Mouse (Mus musculus) Patski (cell line): ENCODE results near the gene Gm4922. TPM values are rescaled to one million over a fixed set of nuclear protein-coding genes. Genes with fewer than 3 reads are reported as not detected.

Experiments used
- ATAC-seq: fragments of 100-300 bp; one replicate; pipeline ENCODE4 v1.8.0; 2021
- CTCF ChIA-PET: fragments of 350-600 bp; sonication (Branson Sonifier 250); formaldehyde crosslinking; loops from one replicate; lab custom pipeline; 2022; ENCODE audit warnings: inconsistent platforms; lab: Charles Lee
- POLR2A ChIA-PET: fragments of 350-600 bp; sonication (Branson Sonifier 250); formaldehyde crosslinking; loops from one replicate; lab custom pipeline; 2022; ENCODE audit warnings: antibody characterized with exemption, inconsistent platforms; lab: Charles Lee
- DNase-seq: peaks from one replicate; pipeline ENCODE4 v3.0.0-alpha.2; 2011; ENCODE audit warnings: low read depth, low spot score
- H3K27me3 ChIP-seq: fragments of 371-371 bp; one replicate; pipeline ENCODE4 v1.5.1; 2021
- CTCF ChIP-seq: fragments of 100-300 bp; IDR thresholded peaks from one replicate; pipeline ENCODE4 v1.5.1; 2021
- in situ Hi-C: fragments of 300-500 bp; cut with MboI; formaldehyde crosslinking; loops from 3 replicates; pipeline ENCODE4 v1.11.1; 2018; ENCODE audit warnings: low pct_unique_long_range_greater_than_20kb, mixed read lengths
- polyA plus RNA-seq: library from polyadenylated mRNA; unstranded; gene quantifications from one replicate; pipeline ENCODE4 v1.2.3, GENCODE M21; 2021

Gm4922 gene
- not detected for polyA plus RNA-seq

- peaks cover 6% of the 10 kb centered on the region for H3K27me3 ChIP-seq
- CTCF ChIA-PET, result interaction anchor here (1.2 kb wide), 1 partner anchor 12 kb away, joined by 3 read pairs; no protein-coding TSS in a partner anchor
- no peak for ATAC-seq
- in situ Hi-C loops, result no loop called here
- no peak for TF ChIP-seq CTCF
- POLR2A ChIA-PET, result no interaction called here
- no peak for DNase-seq
Observed at GRCm38 (mm10) chr10:18786693-18787092, at the start of gene Gm4922. TSS of gene Gm4922 (minus strand) at chr10:18786793.

GRCm38 (mm10) chr10:18835684-18836479 is 49.3 kb upstream of the Gm4922 start:
- no peak for ATAC-seq
- in situ Hi-C loops, result no loop called here

GRCm38 (mm10) chr10:18834389-18834788 is 47.8 kb upstream of the Gm4922 start:
- ATAC-seq (no peak), DNase-seq (no peak)
- H3K27me3 ChIP-seq, result peaks cover 5% of the 10 kb centered on the region
- ChIA-PET CTCF (interaction anchor here (1.0 to 1.2 kb wide), 2 partner anchors 69 to 74 kb away, joined by 3 to 4 read pairs; no protein-coding TSS in a partner anchor), POLR2A (no interaction called here)
- no peak for TF ChIP-seq CTCF
- in situ Hi-C loops, result no loop called here

More at GRCm38 (mm10) chr10:18835684-18836479, 49.3 kb upstream of the Gm4922 start:
- H3K27me3 ChIP-seq, result peaks cover 8% of the 10 kb centered on the region
- no peak for DNase-seq
- CTCF ChIA-PET, result interaction anchor here (0.7 to 1.7 kb wide), 5 partner anchors 14 to 272 kb away, joined by 3 to 5 read pairs (median 3); no protein-coding TSS in a partner anchor
- peak; percentile 68 for TF ChIP-seq CTCF
- POLR2A ChIA-PET, result no interaction called here

GRCm38 (mm10) chr10:18831823-18832222 is 45.2 kb upstream of the Gm4922 start:
- no peak for ATAC-seq
- DNase-seq, result no peak
- H3K27me3 ChIP-seq, result peaks cover 5% of the 10 kb centered on the region
- CTCF ChIA-PET, result interaction anchor here (1.2 to 1.8 kb wide), 4 partner anchors 13 to 85 kb away, joined by 3 to 5 read pairs (median 4); partner anchors contain the start of gene Perp
- TF ChIP-seq CTCF, result no peak
- in situ Hi-C loops, result no loop called here
- POLR2A ChIA-PET, result no interaction called here

- in situ Hi-C loops, result no loop called here
- DNase-seq (peak; percentile 49), ATAC-seq (peak; percentile 79)
- ChIA-PET POLR2A (no interaction called here), CTCF (interaction anchor here (1.2 kb wide), 1 partner anchor 10 kb away, joined by 3 read pairs; no protein-coding TSS in a partner anchor)
- TF ChIP-seq CTCF, result no peak
- H3K27me3 ChIP-seq, result peaks cover 5% of the 10 kb centered on the region
Observed at GRCm38 (mm10) chr10:18830359-18830758, 43.8 kb upstream of the Gm4922 start.

GRCm38 (mm10) chr10:18827936-18828335 is 41.3 kb upstream of the Gm4922 start:
- in situ Hi-C loops, result loop anchor here (5.0 kb wide), 1 partner anchor 71 kb away; no protein-coding TSS in a partner anchor
- ATAC-seq, result no peak
- DNase-seq, result no peak

DNA sequence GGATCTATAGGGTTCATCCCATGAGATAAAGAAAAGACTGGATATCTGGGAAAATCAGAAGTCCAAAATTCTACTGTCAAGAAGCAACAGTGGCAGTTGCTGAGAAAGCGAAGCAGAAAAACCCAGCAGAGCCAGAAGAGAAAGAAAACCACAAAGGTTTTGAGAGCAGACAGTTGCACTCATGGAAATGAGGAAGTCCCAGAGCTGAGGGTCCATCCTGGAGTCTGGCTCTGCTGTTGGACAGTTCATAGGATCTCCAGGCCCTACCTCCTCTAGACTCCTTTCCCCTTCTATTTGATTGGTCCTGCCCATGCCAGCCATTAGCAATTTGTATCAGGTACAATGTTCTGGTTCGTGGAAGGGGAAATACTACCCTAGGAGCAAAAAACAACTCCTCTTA is 39.5 kb upstream of the Gm4922 start:
- in situ Hi-C loops, result loop anchor here (5.0 kb wide), 1 partner anchor 69 kb away; no protein-coding TSS in a partner anchor
- POLR2A ChIA-PET, result no interaction called here

More at GRCm38 (mm10) chr10:18827936-18828335, 41.3 kb upstream of the Gm4922 start:
- TF ChIP-seq CTCF, result no peak
- POLR2A ChIA-PET, result interaction anchor here (0.6 to 1.2 kb wide), 2 partner anchors 16 to 65 kb away, joined by 3 to 4 read pairs; no protein-coding TSS in a partner anchor
- CTCF ChIA-PET, result interaction anchor here (1.3 kb wide), 1 partner anchor 13 kb away, joined by 5 read pairs; no protein-coding TSS in a partner anchor
- H3K27me3 ChIP-seq, result peaks cover 2% of the 10 kb centered on the region

GRCm38 (mm10) chr10:18825143-18825542 is 38.5 kb upstream of the Gm4922 start:
- H3K27me3 ChIP-seq, result no peaks in the 10 kb centered on the region
- no peak for DNase-seq
- in situ Hi-C loops, result loop anchor here (5.0 kb wide), 1 partner anchor 68 kb away; no protein-coding TSS in a partner anchor
- POLR2A ChIA-PET, result no interaction called here
- no peak for ATAC-seq
- TF ChIP-seq CTCF, result no peak
- CTCF ChIA-PET, result no interaction called here

More for the DNA sequence above, 39.5 kb upstream of the Gm4922 start:
- CTCF ChIA-PET, result no interaction called here
- H3K27me3 ChIP-seq, result no peaks in the 10 kb centered on the region
- no peak for TF ChIP-seq CTCF
- DNase-seq (no peak), ATAC-seq (no peak)

- CTCF ChIA-PET, result interaction anchor here (1.0 to 1.5 kb wide), 2 partner anchors 15 to 21 kb away, joined by 3 read pairs; no protein-coding TSS in a partner anchor
- no peak for DNase-seq
- no peaks in the 10 kb centered on the region for H3K27me3 ChIP-seq
- POLR2A ChIA-PET, result no interaction called here
- ATAC-seq, result no peak
- in situ Hi-C loops, result no loop called here
- no peak for TF ChIP-seq CTCF
Observed at GRCm38 (mm10) chr10:18816560-18816959, 30.0 kb upstream of the Gm4922 start.

DNA sequence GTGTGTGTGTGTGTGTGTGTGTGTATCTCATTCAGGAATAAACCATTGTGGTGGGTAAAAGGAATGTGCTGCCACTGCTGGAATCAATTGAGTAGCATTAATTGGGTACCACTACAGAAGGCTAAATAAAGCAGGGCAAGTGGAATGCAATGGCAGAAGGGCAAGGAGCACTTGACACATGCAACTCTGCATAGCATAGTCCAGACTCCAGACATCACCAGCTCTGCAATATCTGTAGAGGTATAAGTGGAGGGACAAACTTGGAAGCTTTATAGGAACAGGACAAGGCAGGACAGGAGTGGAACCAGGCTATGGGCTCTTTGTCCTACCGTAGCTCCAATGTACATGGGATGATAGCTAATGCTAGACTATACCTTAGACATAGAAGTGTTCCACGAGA is 25.2 kb upstream of the Gm4922 start:
- in situ Hi-C loops, result no loop called here
- POLR2A ChIA-PET, result interaction anchor here (0.7 to 1.1 kb wide), 2 partner anchors 16 to 37 kb away, joined by 3 to 4 read pairs; no protein-coding TSS in a partner anchor

More for the DNA sequence above, 25.2 kb upstream of the Gm4922 start:
- TF ChIP-seq CTCF, result no peak
- CTCF ChIA-PET, result no interaction called here
- ATAC-seq (no peak), DNase-seq (no peak)
- H3K27me3 ChIP-seq, result no peaks in the 10 kb centered on the region
